Mouse (Mus musculus) cerebellum, postnatal 10 days (tissue): ENCODE measurements around the gene Cpne6.

Source experiments
- DNase-seq, 2 experiments: peaks; one replicate each; pipeline ENCODE4 v3.0.0; 2021; ENCODE audit warnings: mixed read lengths in 2 of 2

Cpne6 gene

GRCm38 (mm10) chr14:55505612-55506011 lies 4.6 kb upstream of the Cpne6 start:
- peak in 1 of 2 experiments; percentile 8 for DNase-seq

GRCm38 (mm10) chr14:55507801-55508200 lies 2.4 kb upstream of the Cpne6 start:
- DNase-seq, result peak; percentile 49 to 59

- DNase-seq, result no peak
Measured at GRCm38 (mm10) chr14:55509540-55509939, 705 bp upstream of the Cpne6 start.

GRCm38 (mm10) chr14:55511037-55511436 lies 792 bp downstream of the Cpne6 start:
- DNase-seq, result peak in 1 of 2 experiments; percentile 35

GRCm38 (mm10) chr14:55513927-55514326 lies 3.7 kb downstream of the Cpne6 start:
- no peak for DNase-seq

- DNase-seq, result peak; percentile 62 to 74
Measured at GRCm38 (mm10) chr14:55515846-55516245, 5.6 kb downstream of the Cpne6 start.

- peak; percentile 81 to 88 for DNase-seq
Measured at GRCm38 (mm10) chr14:55518897-55519296, 8.7 kb downstream of the Cpne6 start.

- peak; percentile 42 to 49 for DNase-seq
Measured at GRCm38 (mm10) chr14:55519604-55520003, 9.4 kb downstream of the Cpne6 start.

- peak; percentile 85 to 87 for DNase-seq
Measured at GRCm38 (mm10) chr14:55520451-55521361, 10.5 kb downstream of the Cpne6 start.

- DNase-seq, result no peak
Measured at GRCm38 (mm10) chr14:55524062-55524461, 13.8 kb downstream of the Cpne6 start.

- DNase-seq, result no peak
Measured at GRCm38 (mm10) chr14:55524785-55525184, 14.5 kb downstream of the Cpne6 start, which contains the start of gene Nrl. Nrl (minus strand) TSS chr14:55524981.

GRCm38 (mm10) chr14:55526674-55527073 lies 16.4 kb downstream of the Cpne6 start:
- no peak for DNase-seq

GRCm38 (mm10) chr14:55527940-55528339 lies 17.7 kb downstream of the Cpne6 start:
- peak; percentile 54 to 71 for DNase-seq

GRCm38 (mm10) chr14:55536116-55536745 lies 26.0 kb downstream of the Cpne6 start:
- DNase-seq, result peak; percentile 81 to 85

GRCm38 (mm10) chr14:55540067-55540786 lies 30.0 kb downstream of the Cpne6 start, which contains the start of gene Pck2:
Pck2 (plus strand) TSS chr14:55540266.
- DNase-seq, result peak; percentile 83 to 87

GRCm38 (mm10) chr14:55540787-55541321 lies 30.6 kb downstream of the Cpne6 start:
- peak; percentile 93 to 95 for DNase-seq

GRCm38 (mm10) chr14:55542268-55542667 lies 32.0 kb downstream of the Cpne6 start:
- DNase-seq, result no peak

GRCm38 (mm10) chr14:55544334-55544733 lies 34.1 kb downstream of the Cpne6 start:
- DNase-seq, result peak; percentile 72 to 76

GRCm38 (mm10) chr14:55550191-55550590 lies 39.9 kb downstream of the Cpne6 start:
- DNase-seq, result peak; percentile 49 to 50

GRCm38 (mm10) chr14:55551347-55551746 lies 41.1 kb downstream of the Cpne6 start:
- no peak for DNase-seq

- no peak for DNase-seq
Measured at GRCm38 (mm10) chr14:55551794-55552193, 41.5 kb downstream of the Cpne6 start.

GRCm38 (mm10) chr14:55554635-55555034 lies 44.4 kb downstream of the Cpne6 start:
- DNase-seq, result no peak

- DNase-seq, result no peak
Measured at GRCm38 (mm10) chr14:55555788-55556187, 45.5 kb downstream of the Cpne6 start.
